ENCODE assay signal across 12 mouse cellular contexts in the genomic region with DNA sequence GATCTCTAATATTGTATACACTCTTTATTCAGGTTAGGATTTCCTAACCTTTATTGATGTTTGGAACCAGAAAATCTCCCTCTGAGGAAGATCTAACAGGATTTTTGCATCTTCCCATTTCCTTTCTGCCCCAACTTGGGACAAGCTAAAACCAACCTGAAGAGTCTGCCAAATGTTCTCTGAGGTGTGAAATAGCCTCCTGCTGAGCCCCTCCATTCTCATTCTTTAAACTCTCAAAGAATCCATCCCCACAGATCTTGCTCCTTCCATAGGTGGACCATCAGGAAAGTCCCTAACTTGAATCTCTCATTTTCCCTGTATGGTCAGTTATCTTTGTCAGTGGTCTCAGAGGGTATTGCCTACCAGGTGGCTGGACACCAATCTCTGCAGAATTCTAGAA. TPM values are rescaled to one million over a fixed set of nuclear protein-coding genes. Genes with fewer than 3 reads are reported as not detected.
"Had no signal": no experiment of that assay in that cellular context is flagged by ENCODE, and none has a peak within 500 bp of the region (broad histone marks: within the 10 kb centered on the region; RNA-seq: fewer than 3 reads in every experiment).

No protein-coding gene starts in this region.

- H3K36me3 ChIP-seq: limb, embryonic 12.5 days; liver, embryonic 13.5 days; lung, embryonic 15.5 days; midbrain, embryonic 12.5 days had no signal

- H3K9me3 ChIP-seq: limb, embryonic 12.5 days; liver, embryonic 13.5 days; lung, embryonic 15.5 days; midbrain, embryonic 12.5 days had no signal

- H3K4me2 ChIP-seq: limb, embryonic 12.5 days; liver, embryonic 13.5 days; lung, embryonic 15.5 days; midbrain, embryonic 12.5 days had no signal

- H3K4me1 ChIP-seq: limb, embryonic 12.5 days; liver, embryonic 13.5 days; lung, embryonic 15.5 days; midbrain, embryonic 12.5 days had no signal

- H3K27ac ChIP-seq: limb, embryonic 12.5 days; liver, embryonic 13.5 days; lung, embryonic 15.5 days; midbrain, embryonic 12.5 days; stomach, postnatal 0 days had no signal

- ATAC-seq: liver, postnatal 0 days; midbrain, embryonic 16.5 days had no signal

- DNase-seq: kidney, postnatal 25 days; liver; liver, embryonic 13.5 days; liver, postnatal 0 days; lung, postnatal 14 days; thymus, postnatal 14 days had no signal

- H3K9ac ChIP-seq: limb, embryonic 12.5 days; liver, embryonic 13.5 days; liver, postnatal 0 days; lung, embryonic 15.5 days; midbrain, embryonic 12.5 days had no signal

- H3K4me3 ChIP-seq: limb, embryonic 12.5 days; liver, embryonic 13.5 days; lung, embryonic 15.5 days; midbrain, embryonic 12.5 days had no signal

- H3K27me3 ChIP-seq: limb, embryonic 12.5 days; liver, embryonic 13.5 days; lung, embryonic 15.5 days; midbrain, embryonic 12.5 days had no signal

RNA-seq across cellular contexts. Expression of a gene that starts 20.0 kb away (rescaled TPM):
- total RNA-seq: megakaryocyte-erythroid progenitor cell, adult 5-6 weeks had no signal
- polyA plus RNA-seq: liver, embryonic 13.5 days; liver, postnatal 0 days had no signal
